Mouse (Mus musculus) embryonic facial prominence, embryonic 11.5 days (tissue): ENCODE results near the gene Epn2. TPM values are rescaled to one million over a fixed set of nuclear protein-coding genes. Genes with fewer than 3 reads are reported as not detected.
A peak's percentile ranks its signal among the peaks of the same experiment; 100 is the strongest.

Source experiments
- ATAC-seq: fragments of 200-750 bp; cut with Nextera tagmentation; replicated peaks from 2 replicates; pipeline ENCODE4 v1.8.0; 2017; ENCODE audit warnings: low read depth; ENCODE audit not compliant: insufficient number of reproducible peaks, low FRiP score, low TSS enrichment
- DNase-seq: peaks from one replicate; pipeline ENCODE4 v3.0.0-alpha.2; 2015; ENCODE audit warnings: low spot score
- H3K27ac ChIP-seq: fragments of 300-500 bp; sonication (generic); replicated peaks from 2 replicates; pipeline ENCODE4 v1.5.1; 2014; ENCODE audit warnings: mild to moderate bottlenecking, low read depth, low read length, control low read depth
- H3K27me3 ChIP-seq: fragments of 300-500 bp; sonication (generic); 2 replicates; pipeline ENCODE4 v1.6.1; 2014; ENCODE audit warnings: mild to moderate bottlenecking, low read length, moderate library complexity, mixed read lengths; ENCODE audit not compliant: control insufficient read depth, insufficient read depth
- H3K36me3 ChIP-seq: fragments of 300-500 bp; sonication (generic); replicated peaks from 2 replicates; pipeline ENCODE4 v1.6.1; 2014; ENCODE audit warnings: low read depth, mild to moderate bottlenecking, low read length, moderate library complexity, mixed read lengths; ENCODE audit not compliant: control insufficient read depth, insufficient read depth
- H3K4me1 ChIP-seq: fragments of 300-500 bp; sonication (generic); 2 replicates; pipeline ENCODE4 v1.6.1; 2014; ENCODE audit warnings: low read length, mixed read lengths; ENCODE audit not compliant: control insufficient read depth, insufficient read depth
- H3K4me2 ChIP-seq: fragments of 300-500 bp; sonication (generic); 2 replicates; pipeline ENCODE4 v1.6.1; 2014; ENCODE audit warnings: low read depth, mild to moderate bottlenecking, control low read depth, low read length, moderate library complexity
- H3K4me3 ChIP-seq: fragments of 300-500 bp; sonication (generic); 2 replicates; pipeline ENCODE4 v1.5.1; 2014; ENCODE audit warnings: low read depth, low read length, control low read depth
- H3K9ac ChIP-seq: fragments of 300-500 bp; sonication (generic); replicated peaks from 2 replicates; pipeline ENCODE4 v1.6.1; 2014; ENCODE audit warnings: mild to moderate bottlenecking, control low read depth, low read length
- H3K9me3 ChIP-seq: fragments of 300-500 bp; sonication (generic); replicated peaks from 2 replicates; pipeline ENCODE4 v1.6.1; 2016; ENCODE audit warnings: mild to moderate bottlenecking, low read length, inconsistent platforms, mixed read lengths; ENCODE audit not compliant: control insufficient read depth
- WGBS: fragments of 180-500 bp; shearing (Covaris S2); extraction: QIAGEN DNeasy Blood & Tissue Kit; methylation state at CpG from one replicate; pipeline ENCODE4 v1.1.7; 2014; 5-methylcytosine and 5-hydroxymethylcytosine counted together
- polyA plus RNA-seq: library from polyadenylated mRNA; unstranded; fragments of >200 nt; fragmentation: Nextera tagmentation; extraction: Ambion mirVana; gene quantifications from 2 replicates; pipeline ENCODE4 v1.2.1, GENCODE M21; 2014

Epn2 gene
- polyA plus RNA-seq: 24.2 and 28.5 TPM in 2 replicates

DNA sequence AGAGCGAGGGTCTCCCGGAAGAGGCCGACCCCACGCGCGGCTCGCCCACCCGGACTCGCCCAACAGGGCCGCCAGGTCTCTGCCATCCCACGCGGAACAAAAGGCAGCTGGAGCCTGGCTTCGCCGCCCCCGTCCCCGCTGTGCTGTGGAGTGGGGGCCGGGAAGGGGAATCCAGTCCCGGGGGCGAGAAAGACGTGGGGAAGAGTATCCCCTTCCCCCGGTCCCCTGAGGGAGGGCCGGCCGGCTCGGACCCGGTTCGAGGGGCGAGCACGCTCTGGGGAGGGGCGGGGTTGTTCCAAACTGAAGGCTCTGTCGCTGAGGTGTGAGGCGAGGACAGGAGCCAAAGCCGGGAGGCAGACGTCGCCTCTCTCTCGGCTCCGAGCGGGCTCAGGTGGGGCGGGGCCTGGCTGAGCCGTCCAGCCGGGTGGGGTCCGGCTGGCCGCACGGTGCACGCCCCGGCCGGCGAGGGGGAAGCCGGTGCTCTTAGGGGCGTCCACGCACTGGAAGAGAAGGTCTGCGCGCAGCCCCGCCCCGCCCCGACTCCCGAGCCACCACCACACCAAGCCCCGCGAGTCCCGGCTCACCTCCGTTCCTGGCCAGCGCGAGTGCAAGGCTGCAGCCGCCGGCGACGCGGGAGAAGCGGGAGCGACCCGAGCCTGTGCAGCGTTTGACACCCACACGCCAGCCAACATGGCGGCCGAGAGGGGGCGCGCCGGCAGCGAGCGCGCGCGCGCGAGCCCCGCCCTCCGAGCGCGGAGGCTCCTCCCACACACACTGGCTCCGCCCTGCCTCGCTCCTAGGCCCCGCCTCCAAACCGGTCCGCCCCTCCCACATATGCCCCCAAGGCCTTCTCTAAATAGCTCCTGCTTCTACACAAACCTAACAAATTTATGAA lies at the start of gene Epn2:
TSS of gene Epn2 (minus strand) at position 705 of the 895 bp plus-strand sequence.
- under 1% methylated on average over 68 of the region's 93 CpGs for WGBS
- H3K9ac ChIP-seq: peak within 1 kb of the TSS; percentile 91
- no peaks in the 10 kb centered on the region for H3K27me3 ChIP-seq
- ATAC-seq (peak; percentile 95), DNase-seq (peak; percentile 82)
- H3K4me1 ChIP-seq: no peaks in the 10 kb centered on the region
- peak within 1 kb of the TSS; percentile 89 for H3K4me2 ChIP-seq
- peak within 1 kb of the TSS; percentile 93 for H3K4me3 ChIP-seq
- no peaks in the 10 kb centered on the region for H3K9me3 ChIP-seq
- peak within 1 kb of the TSS; percentile 72 for H3K27ac ChIP-seq
- no peaks in the 10 kb centered on the region for H3K36me3 ChIP-seq

DNA sequence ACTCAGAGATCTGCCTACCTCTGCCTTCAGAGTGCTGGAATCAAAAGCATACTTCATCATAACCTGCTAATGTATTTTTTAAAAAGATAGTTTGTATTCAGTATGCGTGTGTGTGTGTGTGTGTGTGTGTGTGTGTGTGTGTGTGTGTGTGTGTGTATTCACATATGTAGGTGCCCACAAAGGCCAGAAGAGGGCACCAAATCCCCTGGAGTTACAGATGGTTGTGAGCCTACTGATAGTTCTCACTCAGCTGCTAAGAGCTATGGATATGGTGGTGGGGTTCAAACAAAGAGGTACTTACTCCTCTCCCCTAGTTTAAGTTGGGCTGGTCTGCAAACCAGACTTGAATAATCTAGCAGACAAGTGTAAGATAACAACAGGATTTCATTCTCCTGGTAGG lies 47.0 kb upstream of the Epn2 start:
- Histone ChIP-seq H3K4me2 (no peak overlapping the region), H3K36me3 (no peaks in the 10 kb centered on the region), H3K4me3 (no peak overlapping the region), H3K27me3 (no peaks in the 10 kb centered on the region), H3K27ac (no peak overlapping the region), H3K9ac (no peak overlapping the region), H3K4me1 (no peaks in the 10 kb centered on the region), H3K9me3 (no peaks in the 10 kb centered on the region)
- ATAC-seq (no peak), DNase-seq (no peak)
- WGBS: 94% methylated on average over 1 of the region's 1 CpGs

DNA sequence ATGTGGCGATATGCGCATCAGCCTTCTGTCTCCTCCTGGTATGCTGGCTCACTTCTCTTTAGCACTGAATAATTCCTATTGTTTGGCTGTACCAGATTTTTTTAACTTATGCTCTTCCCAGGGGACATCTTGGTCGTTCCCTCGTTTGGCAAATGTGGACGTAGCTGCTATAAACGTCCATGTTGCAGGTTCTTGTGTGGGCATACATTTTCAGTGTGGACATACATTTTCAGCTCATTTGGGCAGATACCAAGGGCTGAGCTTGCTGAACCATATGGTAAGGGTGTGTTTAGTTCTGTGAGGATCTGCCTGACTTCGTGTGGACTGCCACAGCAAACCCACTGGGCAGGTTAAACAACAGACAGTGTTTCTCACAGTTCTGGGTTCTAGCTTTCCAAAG lies 45.6 kb upstream of the Epn2 start:
- H3K4me3 ChIP-seq: no peak overlapping the region
- H3K9ac ChIP-seq: no peak overlapping the region
- ATAC-seq (no peak), DNase-seq (no peak)
- no peaks in the 10 kb centered on the region for H3K9me3 ChIP-seq
- no peaks in the 10 kb centered on the region for H3K27me3 ChIP-seq
- H3K4me2 ChIP-seq: no peak overlapping the region
- no peak overlapping the region for H3K27ac ChIP-seq
- H3K4me1 ChIP-seq: no peaks in the 10 kb centered on the region
- H3K36me3 ChIP-seq: no peaks in the 10 kb centered on the region
- 76% methylated on average over 7 of the region's 7 CpGs for WGBS

DNA sequence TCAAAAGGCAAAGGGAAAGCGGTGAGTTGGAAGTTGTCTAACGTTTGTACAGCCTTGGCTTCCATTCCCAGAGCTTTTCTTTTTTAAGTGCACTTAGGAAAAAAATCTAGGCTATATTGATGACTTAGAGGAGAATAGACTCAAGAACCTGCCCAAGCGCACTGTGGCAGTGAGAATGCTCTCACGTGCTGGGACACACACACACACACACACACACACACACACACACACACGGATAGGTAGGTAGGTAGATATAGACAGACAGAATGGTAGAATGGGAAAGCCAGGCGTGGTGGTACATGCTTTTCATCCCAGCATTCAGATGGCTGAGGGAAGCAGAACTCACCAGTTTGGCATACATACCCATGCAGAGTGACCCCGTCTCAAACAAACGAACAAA lies 41.3 kb upstream of the Epn2 start:
- no peak for ATAC-seq
- H3K27me3 ChIP-seq: no peaks in the 10 kb centered on the region

DNA sequence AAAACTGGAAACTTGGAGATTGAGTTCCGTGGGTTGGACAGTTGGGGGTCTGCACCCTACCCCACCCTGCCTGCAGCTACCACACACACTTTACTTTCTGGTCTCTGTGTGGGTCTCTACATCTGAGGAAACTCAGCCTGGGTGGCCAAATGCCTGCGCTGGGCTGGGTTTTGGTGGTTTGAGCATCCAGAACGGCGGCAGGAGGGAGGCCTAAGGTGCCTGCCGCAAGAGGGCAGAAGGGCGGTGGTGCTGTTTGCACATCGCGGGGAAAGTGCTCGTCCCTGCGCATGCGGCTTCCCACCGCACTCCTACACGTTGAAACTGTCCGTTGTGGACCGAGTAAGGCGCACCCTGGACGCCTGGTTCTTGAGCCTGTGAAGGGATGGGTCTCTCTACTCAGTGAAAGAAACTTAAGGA lies 40.8 kb upstream of the Epn2 start:
- ATAC-seq: peak; percentile 73
- Histone ChIP-seq H3K9ac (peak overlapping the region; percentile 45), H3K27me3 (no peaks in the 10 kb centered on the region), H3K36me3 (no peaks in the 10 kb centered on the region), H3K4me3 (peak overlapping the region; percentile 36), H3K4me2 (peak overlapping the region; percentile 73), H3K9me3 (no peaks in the 10 kb centered on the region), H3K27ac (no peak overlapping the region), H3K4me1 (no peaks in the 10 kb centered on the region)
- WGBS: under 1% methylated on average over 17 of the region's 17 CpGs
- DNase-seq: peak; percentile 87

More for the DNA sequence above, 41.3 kb upstream of the Epn2 start:
- peak overlapping the region; percentile 45; the same call in 1 of the 2 replicates for H3K9ac ChIP-seq
- WGBS: 67% methylated on average over 8 of the region's 8 CpGs
- peak overlapping the region; percentile 73 for H3K4me2 ChIP-seq
- H3K27ac ChIP-seq: no peak overlapping the region
- H3K4me3 ChIP-seq: peak overlapping the region; percentile 36; the same call in 1 of the 2 replicates
- H3K36me3 ChIP-seq: no peaks in the 10 kb centered on the region
- DNase-seq: no peak
- no peaks in the 10 kb centered on the region for H3K9me3 ChIP-seq
- no peaks in the 10 kb centered on the region for H3K4me1 ChIP-seq

DNA sequence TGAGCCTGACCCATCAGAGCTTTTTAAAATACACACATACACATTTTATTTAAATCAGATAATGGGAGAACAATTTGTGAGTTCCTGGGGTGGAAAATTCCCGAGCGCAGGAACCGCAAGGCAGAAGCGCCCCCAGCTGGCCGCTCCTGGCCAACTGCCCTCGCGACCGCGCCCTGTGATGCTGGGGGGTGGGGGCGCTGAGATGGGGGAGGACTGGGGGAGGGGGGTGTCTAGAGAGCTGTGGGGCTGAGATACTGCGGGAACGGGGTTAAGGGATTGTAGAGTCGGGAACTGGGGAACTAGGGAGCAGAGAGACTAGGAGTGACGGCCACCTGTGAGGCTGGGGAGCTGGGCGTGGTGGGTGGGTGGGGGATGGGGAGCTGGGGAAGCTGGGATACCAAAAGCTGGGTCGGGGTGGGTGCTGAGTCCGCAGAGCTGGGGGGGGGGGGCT lies 40.3 kb upstream of the Epn2 start:
- no peaks in the 10 kb centered on the region for H3K27me3 ChIP-seq
- H3K4me1 ChIP-seq: no peaks in the 10 kb centered on the region
- peak overlapping the region; percentile 36 for H3K4me3 ChIP-seq
- 0% methylated on average over 17 of the region's 17 CpGs for WGBS
- ATAC-seq (peak; percentile 45; the same call in 1 of the 2 replicates), DNase-seq (peak; percentile 80)
- no peak overlapping the region for H3K27ac ChIP-seq
- H3K4me2 ChIP-seq: peak overlapping the region; percentile 73
- H3K9me3 ChIP-seq: no peaks in the 10 kb centered on the region
- no peaks in the 10 kb centered on the region for H3K36me3 ChIP-seq
- peak overlapping the region; percentile 45 for H3K9ac ChIP-seq

DNA sequence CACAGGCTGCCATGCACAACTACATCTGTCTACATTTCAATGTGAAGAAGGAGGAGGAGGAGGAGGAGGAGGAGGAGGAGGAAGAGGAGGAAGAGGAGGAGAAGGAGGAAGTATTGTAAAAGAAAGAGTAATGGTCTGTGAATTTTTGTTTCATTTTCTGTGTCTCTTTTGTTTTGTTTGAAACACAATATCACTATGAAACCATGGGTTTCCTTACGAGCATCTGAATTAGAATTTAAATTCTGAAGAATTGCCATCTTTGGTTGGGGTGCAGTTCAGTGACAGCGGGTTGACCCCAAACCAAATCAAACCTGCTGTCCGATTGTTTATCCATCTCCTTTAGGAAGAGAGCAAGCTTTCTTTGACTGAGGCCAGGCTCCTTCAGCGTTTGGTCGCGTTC lies 39.9 kb upstream of the Epn2 start:
- Histone ChIP-seq H3K36me3 (no peaks in the 10 kb centered on the region), H3K27ac (no peak overlapping the region), H3K9ac (no peak overlapping the region), H3K4me2 (peak overlapping the region; percentile 73; the same call in 1 of the 2 replicates), H3K4me1 (no peaks in the 10 kb centered on the region), H3K4me3 (peak overlapping the region; percentile 36; the same call in 1 of the 2 replicates), H3K27me3 (no peaks in the 10 kb centered on the region), H3K9me3 (no peaks in the 10 kb centered on the region)
- WGBS: 13% methylated on average over 6 of the region's 6 CpGs
- DNase-seq (no peak), ATAC-seq (no peak)

DNA sequence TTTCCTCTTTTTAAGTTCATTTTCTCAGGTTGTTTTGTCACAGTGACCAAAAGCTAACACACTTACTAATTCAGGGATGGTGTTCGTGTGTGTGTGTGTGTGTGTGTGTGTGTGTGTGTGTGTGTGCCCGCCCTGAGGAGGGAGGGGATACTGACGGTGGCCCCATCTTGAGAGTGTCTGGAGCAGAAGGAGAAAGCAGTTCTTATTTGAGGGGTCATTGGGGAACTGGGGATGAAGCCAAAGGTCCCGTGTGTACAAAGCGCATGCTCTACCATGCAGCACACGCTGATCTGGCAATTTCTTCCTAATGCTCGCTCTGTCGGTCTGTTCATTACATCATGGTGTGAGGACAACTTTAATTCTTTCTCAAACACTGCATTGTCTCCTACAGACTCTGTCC lies 39.1 kb upstream of the Epn2 start:
- no peaks in the 10 kb centered on the region for H3K9me3 ChIP-seq
- no peak for ATAC-seq

More for the DNA sequence above, 39.1 kb upstream of the Epn2 start:
- 86% methylated on average over 7 of the region's 8 CpGs for WGBS
- no peak for DNase-seq
- no peak overlapping the region for H3K4me2 ChIP-seq
- H3K4me3 ChIP-seq: no peak overlapping the region
- no peak overlapping the region for H3K9ac ChIP-seq
- H3K27ac ChIP-seq: no peak overlapping the region
- no peaks in the 10 kb centered on the region for H3K27me3 ChIP-seq
- H3K4me1 ChIP-seq: no peaks in the 10 kb centered on the region
- no peaks in the 10 kb centered on the region for H3K36me3 ChIP-seq
